Mouse (Mus musculus) liver, embryonic 12.5 days (tissue): ENCODE measurements at regions not wholly inside any gene's neighbourhood (a gene's known extent, or its start where the extent isn't known, plus 50 kb on each side); places are given as distances from the start of the nearest gene placed in this dataset.

Experiments used
- ATAC-seq: fragments of 200-750 bp; cut with Nextera tagmentation; 2 replicates; pipeline ENCODE4 v1.8.0; 2017; ENCODE audit warnings: moderate number of reproducible peaks, mild to moderate bottlenecking, moderate library complexity
- H3K27ac ChIP-seq: fragments of 300-500 bp; sonication (generic); 2 replicates; pipeline ENCODE4 v1.5.1; 2016; ENCODE audit warnings: mild to moderate bottlenecking
- H3K27me3 ChIP-seq: fragments of 300-500 bp; sonication (generic); replicated peaks from 2 replicates; pipeline ENCODE4 v1.6.1; 2016; ENCODE audit warnings: mild to moderate bottlenecking, moderate library complexity
- H3K36me3 ChIP-seq: fragments of 300-500 bp; sonication (generic); 2 replicates; pipeline ENCODE4 v1.6.1; 2016; ENCODE audit warnings: mild to moderate bottlenecking, moderate library complexity
- H3K4me1 ChIP-seq: fragments of 300-500 bp; sonication (generic); 2 replicates; pipeline ENCODE4 v1.6.1; 2016
- H3K4me2 ChIP-seq: fragments of 300-500 bp; sonication (generic); 2 replicates; pipeline ENCODE4 v1.6.1; 2016; ENCODE audit warnings: mild to moderate bottlenecking, moderate library complexity
- H3K4me3 ChIP-seq: fragments of 300-500 bp; sonication (generic); 2 replicates; pipeline ENCODE4 v1.5.1; 2016; ENCODE audit warnings: mild to moderate bottlenecking, moderate library complexity
- H3K9ac ChIP-seq: fragments of 300-500 bp; sonication (generic); 2 replicates; pipeline ENCODE4 v1.6.1; 2016; ENCODE audit warnings: mild to moderate bottlenecking, moderate library complexity
- H3K9me3 ChIP-seq: fragments of 300-500 bp; sonication (generic); replicated peaks from 2 replicates; pipeline ENCODE4 v1.6.1; 2016; ENCODE audit warnings: mild to moderate bottlenecking, moderate library complexity
- WGBS: fragments of 180-500 bp; shearing (Covaris S2); methylation state at CpG from one replicate; pipeline ENCODE4 v1.1.7; 2016; ENCODE audit not compliant: insufficient replicate concordance; 5-methylcytosine and 5-hydroxymethylcytosine counted together

DNA sequence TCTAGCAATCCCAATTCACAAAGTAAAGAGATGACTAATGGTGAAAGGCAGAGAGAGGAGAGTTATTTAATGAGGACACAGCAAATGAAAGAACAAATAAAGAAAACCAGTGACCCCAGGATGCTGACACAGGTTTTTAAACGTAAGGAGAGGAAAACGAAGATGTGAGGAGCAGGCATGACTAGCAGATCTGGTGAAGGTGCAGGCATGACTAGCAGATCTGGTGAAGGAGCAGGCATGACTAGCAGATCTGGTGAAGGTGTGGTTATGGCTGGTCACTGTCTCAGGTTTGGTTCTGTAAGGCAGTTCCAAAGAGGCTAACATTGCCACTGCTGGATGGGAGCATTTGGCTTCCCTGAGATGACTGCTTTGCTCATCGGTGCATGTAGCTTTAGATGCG lies 57.0 kb downstream of the Mbl2 start:
- Histone ChIP-seq H3K9me3 (no peaks in the 10 kb centered on the region), H3K4me1 (no peaks in the 10 kb centered on the region), H3K9ac (no peak overlapping the region), H3K27me3 (no peaks in the 10 kb centered on the region; the same call in 1 of the 2 replicates), H3K36me3 (no peaks in the 10 kb centered on the region), H3K4me2 (no peak overlapping the region), H3K4me3 (no peak overlapping the region), H3K27ac (no peak overlapping the region)
- no peak for ATAC-seq
- WGBS, result 63% methylated on average over 4 of the region's 4 CpGs

DNA sequence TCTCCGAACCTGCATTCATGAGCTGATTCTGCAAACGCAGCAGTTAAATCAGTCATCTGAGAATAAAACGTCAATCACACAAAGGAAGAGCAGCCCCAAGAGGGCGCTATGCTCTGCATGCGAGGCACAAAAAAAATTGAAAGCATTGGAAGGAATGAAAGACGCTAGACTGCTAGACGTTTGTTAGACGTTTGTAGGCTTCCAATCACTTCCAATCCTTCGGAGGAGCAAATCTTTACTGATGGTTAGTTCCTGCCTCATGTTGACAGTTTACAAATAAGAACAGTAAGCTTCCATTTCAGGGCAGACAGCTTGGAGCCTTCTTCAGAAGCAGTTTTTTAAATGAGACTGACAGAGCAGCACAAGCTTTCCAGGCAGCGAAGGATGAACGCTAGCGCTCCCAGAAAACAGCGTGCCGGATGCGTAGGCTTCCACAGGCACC lies 62.5 kb downstream of the Mbl2 start:
- H3K27me3 ChIP-seq, result no peaks in the 10 kb centered on the region; the same call in 1 of the 2 replicates
- H3K27ac ChIP-seq, result no peak overlapping the region
- no peak overlapping the region for H3K9ac ChIP-seq
- H3K36me3 ChIP-seq, result no peaks in the 10 kb centered on the region
- 39% methylated on average over 15 of the region's 15 CpGs for WGBS
- H3K4me2 ChIP-seq, result no peak overlapping the region
- no peak for ATAC-seq
- no peaks in the 10 kb centered on the region for H3K4me1 ChIP-seq
- H3K4me3 ChIP-seq, result no peak overlapping the region
- no peaks in the 10 kb centered on the region for H3K9me3 ChIP-seq

DNA sequence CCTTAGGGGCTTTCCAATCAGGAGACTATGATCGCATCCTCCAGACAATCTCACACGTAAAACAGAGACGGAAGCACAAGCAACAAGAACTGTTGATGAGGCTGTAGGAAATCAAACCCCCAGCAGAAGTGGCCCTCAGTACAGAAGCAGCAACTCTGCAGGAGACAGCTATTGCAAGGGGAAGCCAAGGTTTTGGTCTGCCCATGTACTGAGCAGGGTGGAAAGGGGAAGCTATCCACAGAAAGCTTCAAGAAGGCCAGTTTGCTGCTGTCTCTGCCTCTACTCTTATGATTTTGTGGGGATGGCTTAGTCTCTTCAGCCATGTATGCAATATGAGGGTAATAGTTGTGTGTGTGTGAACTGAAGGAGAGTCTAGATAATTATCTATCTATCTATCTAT lies 63.3 kb downstream of the Mbl2 start:
- no peaks in the 10 kb centered on the region for H3K9me3 ChIP-seq
- no peaks in the 10 kb centered on the region; the same call in 1 of the 2 replicates for H3K27me3 ChIP-seq
- H3K4me3 ChIP-seq, result no peak overlapping the region
- ATAC-seq, result no peak
- no peak overlapping the region for H3K27ac ChIP-seq
- H3K9ac ChIP-seq, result no peak overlapping the region
- H3K36me3 ChIP-seq, result no peaks in the 10 kb centered on the region
- H3K4me2 ChIP-seq, result no peak overlapping the region
- no peaks in the 10 kb centered on the region for H3K4me1 ChIP-seq
- WGBS, result 75% methylated on average over 3 of the region's 3 CpGs

DNA sequence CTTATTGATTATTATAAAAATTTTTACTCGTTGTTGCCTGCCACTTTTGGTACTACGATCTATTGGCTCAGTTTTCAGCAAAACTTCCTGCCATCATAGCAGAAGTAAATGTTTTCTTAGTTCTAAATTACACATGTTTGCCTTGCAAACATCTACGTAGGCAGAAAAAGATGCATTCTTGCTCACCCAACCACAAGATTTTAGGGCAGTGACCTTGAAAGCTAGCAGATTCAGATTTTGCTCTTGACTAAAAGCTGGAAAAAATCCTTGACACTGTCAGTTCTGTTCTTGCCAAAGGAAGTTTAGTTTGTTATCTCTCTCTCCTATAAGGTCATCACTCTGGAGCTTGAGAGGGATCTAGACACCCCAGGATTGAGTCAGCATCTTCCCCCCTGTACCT lies 66.8 kb downstream of the Mbl2 start:
- Histone ChIP-seq H3K9me3 (no peaks in the 10 kb centered on the region), H3K36me3 (no peaks in the 10 kb centered on the region), H3K27me3 (no peaks in the 10 kb centered on the region; the same call in 1 of the 2 replicates), H3K4me2 (no peak overlapping the region), H3K27ac (no peak overlapping the region), H3K9ac (no peak overlapping the region), H3K4me3 (no peak overlapping the region), H3K4me1 (peaks cover 5% of the 10 kb centered on the region; the same call in 1 of the 2 replicates)
- 65% methylated on average over 3 of the region's 3 CpGs for WGBS
- no peak for ATAC-seq

DNA sequence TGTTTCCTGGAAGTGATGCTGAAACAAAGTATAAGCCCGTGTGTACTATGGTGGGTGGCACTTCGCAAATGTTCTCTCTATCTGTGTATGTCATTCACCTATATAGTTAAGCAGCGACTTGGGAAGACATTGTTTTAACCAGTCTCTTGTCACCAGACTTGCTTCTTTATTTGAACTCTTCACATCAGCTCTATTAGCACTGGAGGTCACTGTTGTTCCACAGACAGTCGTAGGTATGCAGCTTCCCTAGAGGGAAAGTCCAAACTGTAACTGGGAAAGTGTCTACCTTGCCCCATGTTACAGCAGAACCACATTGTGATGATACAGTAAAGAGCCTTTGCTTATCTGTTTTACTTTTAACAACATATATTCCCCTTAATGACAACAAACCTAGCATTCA lies 69.5 kb downstream of the Mbl2 start:
- Histone ChIP-seq H3K4me2 (no peak overlapping the region), H3K4me3 (no peak overlapping the region), H3K36me3 (no peaks in the 10 kb centered on the region), H3K27me3 (no peaks in the 10 kb centered on the region), H3K27ac (no peak overlapping the region), H3K9ac (no peak overlapping the region), H3K4me1 (peaks cover 5% of the 10 kb centered on the region; the same call in 1 of the 2 replicates), H3K9me3 (no peaks in the 10 kb centered on the region)
- no peak for ATAC-seq
- 55% methylated on average over 4 of the region's 4 CpGs for WGBS

DNA sequence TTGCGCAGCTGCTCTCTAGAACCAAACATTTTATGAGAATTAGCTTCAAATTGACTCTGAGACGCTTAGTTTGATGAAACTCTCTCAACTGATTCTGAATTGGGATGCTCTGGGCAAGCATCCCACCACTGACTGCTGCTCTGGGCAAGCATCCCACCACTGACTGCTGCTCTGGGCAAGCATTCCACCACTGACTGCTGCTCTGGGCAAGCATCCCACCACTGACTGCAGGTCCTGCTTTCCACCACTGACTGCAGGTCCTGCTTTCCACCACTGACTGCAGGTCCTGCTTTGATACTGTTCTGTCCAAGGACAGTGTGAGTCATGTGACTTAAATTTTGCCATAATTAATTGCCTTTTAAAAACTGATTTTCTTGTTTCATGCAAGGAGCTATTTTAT lies 73.6 kb downstream of the Mbl2 start:
- Histone ChIP-seq H3K9me3 (no peaks in the 10 kb centered on the region), H3K36me3 (no peaks in the 10 kb centered on the region), H3K9ac (no peak overlapping the region), H3K4me1 (peaks cover 5% of the 10 kb centered on the region; the same call in 1 of the 2 replicates), H3K27me3 (no peaks in the 10 kb centered on the region), H3K4me3 (no peak overlapping the region), H3K4me2 (no peak overlapping the region), H3K27ac (no peak overlapping the region)
- WGBS, result 84% methylated on average over 2 of the region's 2 CpGs
- no peak for ATAC-seq

DNA sequence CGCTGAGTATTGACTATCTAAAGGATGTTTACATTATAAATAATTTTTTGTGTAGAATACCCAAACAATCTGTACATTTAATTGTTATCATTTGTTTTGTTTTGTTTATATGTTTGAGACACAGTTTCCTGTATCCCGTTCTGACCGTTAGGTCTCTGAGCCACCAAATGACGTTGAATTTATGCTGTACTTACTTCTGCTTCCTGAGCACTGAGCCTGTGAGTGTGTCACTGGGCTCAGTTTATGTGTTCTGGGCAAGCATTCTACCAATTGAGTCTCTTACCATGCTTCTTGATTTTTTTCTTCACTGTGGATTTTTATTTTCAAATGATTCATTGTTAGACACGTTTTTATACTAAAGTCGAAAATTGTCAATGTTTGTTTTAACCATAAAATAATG lies 74.2 kb downstream of the Mbl2 start:
- H3K27me3 ChIP-seq, result no peaks in the 10 kb centered on the region

DNA sequence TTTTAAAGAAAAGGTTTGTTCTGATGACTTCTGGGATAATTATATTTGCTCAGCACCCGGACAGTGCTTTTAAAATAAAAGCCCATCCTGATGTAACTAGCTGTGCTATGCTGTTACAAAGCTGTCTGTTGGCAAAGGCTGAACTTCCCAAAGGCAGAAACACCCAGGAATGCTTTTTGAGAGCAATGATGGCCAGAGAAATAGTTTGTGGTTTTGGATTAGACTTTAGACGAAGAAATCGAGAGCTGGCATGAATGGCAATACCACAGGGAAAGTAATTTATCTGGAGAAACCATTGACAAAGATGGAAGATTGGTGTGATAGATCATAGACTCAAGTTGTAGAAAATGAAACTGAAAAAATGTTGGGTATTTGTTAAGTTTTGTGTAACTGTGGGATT lies 84.6 kb downstream of the Mbl2 start:
- ATAC-seq, result no peak
- Histone ChIP-seq H3K9ac (no peak overlapping the region), H3K4me1 (no peaks in the 10 kb centered on the region), H3K4me3 (no peak overlapping the region), H3K27ac (no peak overlapping the region), H3K4me2 (no peak overlapping the region), H3K9me3 (no peaks in the 10 kb centered on the region), H3K36me3 (no peaks in the 10 kb centered on the region), H3K27me3 (no peaks in the 10 kb centered on the region)
- whole genome bisulfite sequencing, result 70% methylated on average over 3 of the region's 3 CpGs

More for the DNA sequence above, 74.2 kb downstream of the Mbl2 start:
- 42% methylated on average over 6 of the region's 6 CpGs for WGBS
- H3K4me3 ChIP-seq, result no peak overlapping the region
- H3K36me3 ChIP-seq, result no peaks in the 10 kb centered on the region
- no peaks in the 10 kb centered on the region for H3K9me3 ChIP-seq
- no peak for ATAC-seq
- H3K4me1 ChIP-seq, result peaks cover 5% of the 10 kb centered on the region; the same call in 1 of the 2 replicates
- no peak overlapping the region for H3K4me2 ChIP-seq
- H3K9ac ChIP-seq, result no peak overlapping the region
- no peak overlapping the region for H3K27ac ChIP-seq

DNA sequence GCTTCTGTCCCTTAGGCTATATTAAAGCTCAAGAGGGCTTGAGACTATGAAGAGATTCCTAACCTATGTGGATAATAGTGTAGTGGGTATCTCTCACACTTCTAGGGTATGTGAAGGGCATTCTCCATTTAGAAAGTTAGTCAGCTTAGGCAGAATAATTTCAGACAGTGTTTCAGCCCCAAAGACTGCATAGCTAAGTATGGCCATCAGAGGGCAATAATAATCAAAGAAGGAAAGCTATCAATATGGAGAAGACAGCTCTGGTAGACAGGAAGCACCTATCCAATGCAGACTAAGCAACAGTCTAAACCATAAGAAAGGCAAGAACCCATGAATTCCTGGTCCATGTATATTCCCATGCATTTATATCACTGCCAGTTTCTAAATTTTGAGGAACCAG lies 95.0 kb downstream of the Mbl2 start:
- no peak overlapping the region for H3K27ac ChIP-seq
- ATAC-seq, result no peak

DNA sequence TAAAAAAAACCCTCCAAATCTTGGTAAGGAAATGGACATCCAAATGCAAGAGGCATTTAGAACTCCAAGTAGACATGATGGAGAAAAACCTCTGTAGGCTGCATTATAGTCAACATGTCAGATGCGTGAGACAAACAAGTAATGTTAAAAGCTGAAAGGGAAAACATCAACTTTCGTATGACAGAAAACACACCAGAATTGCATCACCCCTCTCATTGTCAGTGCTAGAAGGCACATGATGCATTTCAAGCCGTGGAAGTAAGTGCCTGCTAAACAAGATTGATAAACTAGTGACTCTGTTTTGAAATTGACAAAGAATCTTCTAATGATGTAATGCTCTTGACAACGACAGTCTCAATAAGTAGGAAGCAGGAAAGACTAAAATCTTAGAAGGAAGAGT lies 96.1 kb downstream of the Mbl2 start:
- ATAC-seq, result no peak
- no peaks in the 10 kb centered on the region for H3K4me1 ChIP-seq
- no peak overlapping the region for H3K9ac ChIP-seq
- H3K27me3 ChIP-seq, result no peaks in the 10 kb centered on the region
- H3K36me3 ChIP-seq, result no peaks in the 10 kb centered on the region
- H3K9me3 ChIP-seq, result no peaks in the 10 kb centered on the region
- H3K4me2 ChIP-seq, result no peak overlapping the region
- H3K4me3 ChIP-seq, result no peak overlapping the region
- H3K27ac ChIP-seq, result no peak overlapping the region
- WGBS, result 59% methylated on average over 4 of the region's 4 CpGs

More for the DNA sequence above, 95.0 kb downstream of the Mbl2 start:
- Histone ChIP-seq H3K4me3 (no peak overlapping the region), H3K27me3 (no peaks in the 10 kb centered on the region), H3K4me2 (no peak overlapping the region), H3K9ac (no peak overlapping the region), H3K9me3 (no peaks in the 10 kb centered on the region), H3K4me1 (no peaks in the 10 kb centered on the region), H3K36me3 (no peaks in the 10 kb centered on the region)

DNA sequence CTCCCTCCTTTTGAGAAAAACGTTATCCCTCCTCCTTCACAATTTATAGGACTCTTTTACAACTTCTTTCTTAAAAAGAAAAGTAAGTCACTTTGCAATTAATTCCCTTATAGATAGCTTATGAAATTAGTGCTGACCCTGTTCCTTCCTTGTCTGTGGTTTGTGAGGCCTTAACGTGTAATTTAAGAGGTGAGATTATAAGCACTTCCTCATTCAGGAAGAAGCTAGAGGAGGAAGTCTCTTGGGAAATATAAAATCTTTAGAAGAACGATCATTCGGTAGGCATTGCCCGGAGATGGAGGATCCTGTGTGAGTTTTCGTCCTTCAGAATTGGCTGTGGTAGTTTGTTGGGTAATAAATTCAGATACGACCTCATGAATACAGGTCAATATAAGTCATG lies 98.0 kb downstream of the Mbl2 start:
- H3K9me3 ChIP-seq, result no peaks in the 10 kb centered on the region
- H3K27me3 ChIP-seq, result no peaks in the 10 kb centered on the region
- no peaks in the 10 kb centered on the region for H3K4me1 ChIP-seq
- no peaks in the 10 kb centered on the region for H3K36me3 ChIP-seq
- ATAC-seq, result no peak
- H3K4me3 ChIP-seq, result no peak overlapping the region
- H3K4me2 ChIP-seq, result no peak overlapping the region
- H3K9ac ChIP-seq, result no peak overlapping the region
- WGBS, result 53% methylated on average over 7 of the region's 7 CpGs
- H3K27ac ChIP-seq, result no peak overlapping the region

DNA sequence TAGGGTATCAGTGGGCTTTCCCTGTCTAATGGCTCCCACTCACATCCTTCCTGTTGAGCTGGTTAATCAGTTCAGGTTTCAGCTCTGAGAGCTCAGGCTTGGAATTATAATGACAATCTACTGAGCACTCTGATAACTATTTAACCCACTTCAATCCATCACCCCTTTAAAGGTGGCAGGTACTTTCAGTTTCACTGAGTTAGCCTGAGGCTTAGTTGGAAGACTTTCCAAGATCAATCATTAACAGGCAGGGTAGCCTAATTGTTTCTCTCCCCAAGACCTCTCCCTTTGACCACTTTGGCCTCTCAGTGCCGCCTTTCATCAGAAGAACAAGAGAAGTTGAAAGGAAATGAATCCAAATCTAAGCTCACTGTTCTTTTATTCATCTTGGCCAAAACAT lies 99.1 kb downstream of the Mbl2 start:
- Histone ChIP-seq H3K27ac (no peak overlapping the region), H3K9me3 (no peaks in the 10 kb centered on the region), H3K27me3 (no peaks in the 10 kb centered on the region), H3K36me3 (no peaks in the 10 kb centered on the region), H3K4me1 (no peaks in the 10 kb centered on the region), H3K4me3 (no peak overlapping the region), H3K9ac (no peak overlapping the region), H3K4me2 (no peak overlapping the region)
- ATAC-seq, result no peak
- WGBS, result 55% methylated on average over 1 of the region's 1 CpGs

DNA sequence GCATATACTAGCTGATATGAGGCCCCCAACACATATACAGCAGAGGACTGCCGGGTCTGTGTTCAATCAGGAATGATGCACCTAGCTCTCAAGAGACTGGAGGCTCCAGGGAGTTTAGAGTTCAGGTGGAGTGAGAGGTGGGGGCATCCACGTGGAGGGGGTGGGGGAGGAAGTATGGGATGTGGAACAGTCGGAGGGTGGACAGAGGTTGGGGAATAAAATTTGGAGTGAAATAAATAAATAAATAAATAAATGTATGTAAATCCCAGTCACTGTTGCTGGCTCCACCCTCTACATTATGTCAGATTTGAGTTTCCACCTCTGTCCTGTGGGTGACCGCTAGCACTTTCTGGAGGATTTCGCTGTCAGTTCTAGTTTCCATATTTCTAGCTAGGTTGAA lies 111.7 kb downstream of the Mbl2 start:
- no peak for ATAC-seq
- Histone ChIP-seq H3K4me2 (no peak overlapping the region), H3K9me3 (no peaks in the 10 kb centered on the region), H3K27me3 (no peaks in the 10 kb centered on the region), H3K9ac (no peak overlapping the region), H3K27ac (no peak overlapping the region), H3K4me1 (no peaks in the 10 kb centered on the region), H3K4me3 (no peak overlapping the region), H3K36me3 (no peaks in the 10 kb centered on the region)
- WGBS, result 59% methylated on average over 5 of the region's 5 CpGs
